Mouse (Mus musculus) lung, embryonic 16.5 days (tissue): Measurements from ENCODE around the gene Atxn1. TPM values are rescaled to one million over a fixed set of nuclear protein-coding genes. Genes with fewer than 3 reads are reported as not detected.

ENCODE experiments used
- ATAC-seq: fragments of 200-750 bp; cut with Nextera tagmentation; 2 replicates; pipeline ENCODE4 v1.8.0; 2017; ENCODE audit warnings: low read depth, mild to moderate bottlenecking, moderate library complexity
- H3K27ac ChIP-seq: fragments of 300-500 bp; sonication (generic); 2 replicates; pipeline ENCODE4 v1.5.1; 2014; ENCODE audit warnings: mild to moderate bottlenecking, control low read depth, low read length
- H3K27me3 ChIP-seq: fragments of 300-500 bp; sonication (generic); 2 replicates; pipeline ENCODE4 v1.6.1; 2014; ENCODE audit warnings: low read depth, low read length, mixed read lengths; ENCODE audit not compliant: control insufficient read depth, insufficient read depth
- H3K36me3 ChIP-seq: fragments of 300-500 bp; sonication (generic); 2 replicates; pipeline ENCODE4 v1.6.1; 2014; ENCODE audit warnings: low read length; ENCODE audit not compliant: control insufficient read depth, insufficient read depth
- H3K4me1 ChIP-seq: fragments of 300-500 bp; sonication (generic); replicated peaks from 2 replicates; pipeline ENCODE4 v1.6.1; 2014; ENCODE audit warnings: low read length, mixed read lengths; ENCODE audit not compliant: control insufficient read depth, insufficient read depth
- H3K4me2 ChIP-seq: fragments of 300-500 bp; sonication (generic); 2 replicates; pipeline ENCODE4 v1.6.1; 2014; ENCODE audit warnings: low read depth, low read length, control low read depth
- H3K4me3 ChIP-seq: fragments of 300-500 bp; sonication (generic); 2 replicates; pipeline ENCODE4 v1.5.1; 2014; ENCODE audit warnings: mild to moderate bottlenecking, low read length, control low read depth
- H3K9ac ChIP-seq: fragments of 300-500 bp; sonication (generic); 2 replicates; pipeline ENCODE4 v1.6.1; 2014; ENCODE audit warnings: low read length, control low read depth
- H3K9me3 ChIP-seq: fragments of 300-500 bp; sonication (generic); 2 replicates; pipeline ENCODE4 v1.6.1; 2016; ENCODE audit warnings: low read length; ENCODE audit not compliant: control insufficient read depth
- WGBS: fragments of 180-500 bp; shearing (Covaris S2); extraction: QIAGEN DNeasy Blood & Tissue Kit; methylation state at CpG from one replicate; pipeline ENCODE4 v1.1.7; 2014; 5-methylcytosine and 5-hydroxymethylcytosine counted together
- polyA plus RNA-seq: library from polyadenylated mRNA; unstranded; fragments of >200 nt; fragmentation: Nextera tagmentation; extraction: Ambion mirVana; gene quantifications from 2 replicates; pipeline ENCODE4 v1.2.1, GENCODE M21; 2015

Gene Atxn1
- polyA plus RNA-seq, 1 experiment from 2014 or later, result 8.3 TPM

DNA sequence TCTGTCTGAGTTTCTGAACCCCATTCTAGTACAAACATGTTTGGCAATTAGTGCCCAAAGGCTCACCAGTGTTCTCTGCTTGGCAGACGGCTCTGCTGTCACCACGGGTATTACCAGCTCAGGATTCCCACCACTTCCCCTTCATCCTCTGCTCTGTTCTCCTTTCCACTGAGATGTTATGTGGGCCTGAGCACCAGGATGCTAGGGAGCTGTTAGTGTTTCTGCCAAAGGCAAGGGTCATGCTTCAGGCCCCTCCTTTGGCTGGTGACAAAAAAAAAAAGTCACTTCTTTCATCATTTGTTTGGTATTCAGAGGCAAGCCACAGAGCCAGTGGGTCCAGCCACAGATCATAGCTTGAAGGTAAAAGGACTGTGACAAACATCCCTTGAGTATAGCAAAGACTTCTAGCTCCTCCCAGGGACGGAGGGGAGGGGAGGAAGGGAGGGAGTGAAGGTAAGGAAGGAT is 81.8 kb downstream of the Atxn1 start:
- ATAC-seq, result no peak
- H3K27ac ChIP-seq, result no peak overlapping the region
- WGBS, result 51% methylated on average over 3 of the region's 3 CpGs
- peaks cover 8% of the 10 kb centered on the region for H3K4me1 ChIP-seq
- no peak overlapping the region for H3K4me2 ChIP-seq
- H3K27me3 ChIP-seq, result no peaks in the 10 kb centered on the region
- no peak overlapping the region for H3K9ac ChIP-seq
- no peak overlapping the region for H3K4me3 ChIP-seq
- no peaks in the 10 kb centered on the region for H3K9me3 ChIP-seq
- no peaks in the 10 kb centered on the region for H3K36me3 ChIP-seq

DNA sequence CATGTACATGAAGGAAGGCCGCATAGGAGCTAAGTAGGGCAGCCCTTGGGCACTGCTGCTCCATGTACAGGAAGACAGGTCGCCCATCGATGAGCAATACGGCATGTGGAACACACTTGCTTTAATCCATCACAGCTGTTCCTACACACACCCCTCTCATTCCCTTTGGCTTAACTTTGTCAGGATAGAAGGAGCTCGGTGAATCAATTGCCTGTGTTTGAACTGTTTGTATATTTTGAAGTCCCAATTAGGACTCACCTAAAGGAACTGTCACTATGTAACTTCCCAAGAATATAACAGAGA is 84.3 kb downstream of the Atxn1 start:
- no peak for ATAC-seq
- no peak overlapping the region for H3K9ac ChIP-seq
- no peak overlapping the region for H3K27ac ChIP-seq
- H3K4me3 ChIP-seq, result no peak overlapping the region
- no peaks in the 10 kb centered on the region for H3K27me3 ChIP-seq
- peaks cover 8% of the 10 kb centered on the region for H3K4me1 ChIP-seq
- H3K4me2 ChIP-seq, result no peak overlapping the region
- no peaks in the 10 kb centered on the region for H3K36me3 ChIP-seq
- WGBS, result 73% methylated on average over 5 of the region's 5 CpGs
- H3K9me3 ChIP-seq, result no peaks in the 10 kb centered on the region

DNA sequence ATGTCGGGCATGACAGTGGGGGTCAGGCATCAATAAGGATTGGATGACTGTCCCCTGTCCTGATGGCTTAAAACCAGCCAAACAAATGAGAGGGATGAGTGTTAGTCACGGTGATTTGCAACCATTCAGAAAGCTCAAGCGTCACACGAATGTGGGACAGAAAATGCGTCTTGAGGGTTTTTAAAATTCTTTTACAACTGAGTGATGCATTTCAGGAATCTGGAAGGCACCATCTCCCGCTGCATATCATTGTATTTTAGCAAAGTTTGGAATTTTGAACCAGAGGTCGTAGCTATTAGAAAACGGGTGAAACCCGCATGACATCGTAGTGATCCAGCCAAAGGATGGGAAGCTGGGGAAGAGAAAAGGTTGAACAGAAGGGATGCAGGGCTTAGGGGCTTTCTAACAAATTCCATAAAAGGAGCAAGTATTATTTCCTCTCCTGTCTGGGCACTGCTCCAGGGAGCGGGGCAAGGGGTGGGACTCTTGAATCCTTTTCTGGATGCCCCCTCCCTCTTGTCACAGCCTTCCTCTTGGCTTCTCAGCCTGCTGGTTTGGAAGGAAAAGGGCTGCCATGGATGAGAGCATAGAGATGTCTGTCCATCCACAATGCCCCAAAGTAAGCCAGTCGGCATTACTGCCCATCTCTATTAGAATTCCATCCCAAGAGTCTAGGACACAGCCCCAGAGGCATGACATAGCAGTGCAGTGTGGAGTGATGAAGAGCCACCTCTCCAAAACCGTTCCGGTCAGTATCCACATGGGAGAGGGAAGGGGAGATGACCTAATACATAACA is 84.9 kb downstream of the Atxn1 start:
- ATAC-seq, result peak; percentile 41; the same call in 1 of the 2 replicates
- H3K4me3 ChIP-seq, result no peak overlapping the region
- no peak overlapping the region for H3K27ac ChIP-seq
- H3K9me3 ChIP-seq, result no peaks in the 10 kb centered on the region
- H3K4me1 ChIP-seq, result peaks cover 8% of the 10 kb centered on the region
- no peaks in the 10 kb centered on the region for H3K36me3 ChIP-seq
- H3K27me3 ChIP-seq, result no peaks in the 10 kb centered on the region
- no peak overlapping the region for H3K9ac ChIP-seq
- no peak overlapping the region for H3K4me2 ChIP-seq
- 78% methylated on average over 14 of the region's 14 CpGs for WGBS

DNA sequence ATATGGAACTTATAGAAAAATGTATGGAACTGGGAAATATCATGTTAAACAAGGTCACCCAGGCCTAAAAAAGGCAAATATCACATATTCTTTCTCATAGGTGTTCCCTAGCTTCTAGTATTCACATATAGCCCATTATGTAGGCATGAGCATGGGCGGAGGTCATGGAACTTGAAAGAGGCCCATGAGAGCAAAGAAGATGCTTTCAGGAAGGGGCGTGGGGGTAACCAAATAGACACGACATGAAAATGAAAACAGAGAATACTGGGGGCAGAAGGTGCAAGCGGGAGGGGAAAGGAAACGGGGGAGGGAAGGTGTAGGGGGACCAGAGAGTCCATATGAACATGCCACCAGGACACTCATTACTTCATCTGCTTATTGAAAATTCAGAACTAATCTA is 87.9 kb downstream of the Atxn1 start:
- ATAC-seq, result no peak
- Histone ChIP-seq H3K27me3 (no peaks in the 10 kb centered on the region), H3K4me1 (peaks cover 10% of the 10 kb centered on the region), H3K9me3 (no peaks in the 10 kb centered on the region), H3K4me2 (no peak overlapping the region), H3K9ac (no peak overlapping the region), H3K27ac (no peak overlapping the region), H3K36me3 (no peaks in the 10 kb centered on the region), H3K4me3 (no peak overlapping the region)
- 66% methylated on average over 5 of the region's 5 CpGs for WGBS

DNA sequence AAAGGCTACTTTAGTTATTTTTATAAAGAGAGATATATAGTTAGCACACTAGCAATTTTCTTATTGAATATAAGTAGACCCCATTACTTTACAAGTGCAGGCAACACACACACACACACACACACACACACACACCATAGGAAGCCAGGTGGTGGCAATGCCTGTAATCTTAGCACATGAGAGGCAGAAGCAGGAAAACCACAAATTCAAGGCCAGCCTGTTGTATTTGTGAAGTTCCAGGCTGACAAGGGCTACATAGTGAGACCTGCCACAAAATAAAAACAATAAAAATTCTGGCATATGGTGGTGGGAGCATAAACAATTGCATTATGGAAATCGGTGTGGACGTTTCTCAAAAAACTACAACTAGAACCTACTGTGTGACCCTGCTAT is 88.4 kb downstream of the Atxn1 start:
- Histone ChIP-seq H3K36me3 (no peaks in the 10 kb centered on the region), H3K27me3 (no peaks in the 10 kb centered on the region), H3K9ac (no peak overlapping the region), H3K9me3 (no peaks in the 10 kb centered on the region), H3K4me3 (no peak overlapping the region), H3K27ac (no peak overlapping the region), H3K4me2 (no peak overlapping the region), H3K4me1 (peaks cover 10% of the 10 kb centered on the region)
- ATAC-seq, result no peak
- WGBS, result 86% methylated on average over 2 of the region's 2 CpGs

DNA sequence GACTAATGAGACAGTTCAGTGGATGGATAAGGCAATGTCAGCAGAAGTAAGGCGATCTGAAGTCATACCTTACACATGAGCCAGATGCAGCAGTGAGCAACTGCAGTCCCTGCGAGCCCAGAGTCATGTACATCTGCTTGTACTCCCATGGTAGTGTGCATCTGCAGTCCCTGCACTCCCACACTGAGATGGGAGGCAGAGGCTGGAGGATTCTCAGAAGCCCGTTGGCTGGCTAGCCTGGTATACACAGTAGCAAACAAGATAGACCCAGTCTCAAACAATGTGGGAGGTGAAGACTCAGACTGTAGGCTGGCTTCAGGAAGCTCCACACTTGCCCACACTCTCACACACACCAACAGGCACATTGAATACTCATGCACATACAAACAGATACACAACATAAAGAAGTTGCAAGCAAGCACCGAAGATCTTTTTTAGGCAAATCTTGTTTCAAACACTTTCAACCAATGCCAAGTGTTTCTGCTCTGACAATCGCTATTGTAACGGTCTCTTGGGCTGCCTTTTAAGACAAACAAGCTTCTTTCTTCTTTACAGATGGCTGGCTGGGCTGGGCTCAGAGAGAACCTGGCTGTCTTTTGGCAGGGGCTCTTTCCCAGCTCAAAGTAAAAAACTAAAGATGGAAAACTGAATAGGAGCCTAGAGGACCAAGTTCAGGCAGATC is 89.0 kb downstream of the Atxn1 start:
- peaks cover 10% of the 10 kb centered on the region for H3K4me1 ChIP-seq
- H3K4me3 ChIP-seq, result no peak overlapping the region
- H3K9ac ChIP-seq, result no peak overlapping the region
- no peaks in the 10 kb centered on the region for H3K27me3 ChIP-seq
- no peak overlapping the region for H3K27ac ChIP-seq
- H3K36me3 ChIP-seq, result no peaks in the 10 kb centered on the region
- H3K9me3 ChIP-seq, result no peaks in the 10 kb centered on the region
- no peak overlapping the region for H3K4me2 ChIP-seq
- 63% methylated on average over 6 of the region's 6 CpGs for WGBS
- no peak for ATAC-seq

DNA sequence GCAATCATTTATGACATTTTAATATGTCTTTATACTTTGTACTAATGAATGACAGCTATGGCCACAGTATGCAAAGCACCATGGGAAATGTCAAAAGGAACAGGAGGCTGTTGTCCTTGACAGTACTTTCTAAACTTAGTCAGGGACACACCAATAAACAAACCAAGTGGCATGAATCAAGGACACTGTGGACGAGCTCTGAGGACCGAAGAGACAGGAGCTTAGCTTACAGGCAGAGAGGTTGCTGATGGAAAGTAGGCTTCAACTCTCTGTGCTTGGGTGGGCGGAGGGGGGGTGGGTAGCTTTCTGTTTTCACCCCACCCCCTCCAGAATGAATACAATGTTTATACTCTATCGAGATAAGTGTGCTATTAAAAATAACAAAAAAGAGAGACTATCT is 90.6 kb downstream of the Atxn1 start:
- Histone ChIP-seq H3K27ac (no peak overlapping the region), H3K4me3 (no peak overlapping the region), H3K27me3 (no peaks in the 10 kb centered on the region), H3K36me3 (no peaks in the 10 kb centered on the region), H3K9ac (no peak overlapping the region), H3K9me3 (no peaks in the 10 kb centered on the region), H3K4me1 (peaks cover 3% of the 10 kb centered on the region; the same call in 1 of the 2 replicates), H3K4me2 (no peak overlapping the region)
- no peak for ATAC-seq
- WGBS, result 54% methylated on average over 4 of the region's 4 CpGs

DNA sequence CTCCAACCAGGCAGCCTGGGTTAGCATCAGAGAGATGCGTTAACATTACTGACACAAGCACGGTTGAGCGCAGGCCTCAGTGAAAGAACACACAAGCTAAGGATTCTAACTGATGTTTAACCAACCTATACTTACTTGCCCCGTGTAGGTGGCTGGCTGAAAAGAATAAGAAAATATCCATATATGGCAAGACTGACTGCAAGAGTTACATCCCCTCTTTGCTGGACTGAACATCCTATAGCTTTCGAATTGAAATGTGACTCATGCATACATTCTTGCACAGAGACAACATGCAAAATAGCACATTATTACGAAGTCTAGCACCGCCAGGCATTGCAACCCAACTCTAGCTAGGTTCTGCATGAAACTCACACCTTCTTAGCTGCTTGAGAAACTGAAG is 91.8 kb downstream of the Atxn1 start:
- Histone ChIP-seq H3K4me1 (peaks cover 3% of the 10 kb centered on the region; the same call in 1 of the 2 replicates), H3K27ac (no peak overlapping the region), H3K9ac (no peak overlapping the region), H3K36me3 (no peaks in the 10 kb centered on the region), H3K9me3 (no peaks in the 10 kb centered on the region), H3K4me2 (no peak overlapping the region), H3K27me3 (no peaks in the 10 kb centered on the region), H3K4me3 (no peak overlapping the region)
- ATAC-seq, result no peak
- 87% methylated on average over 7 of the region's 7 CpGs for WGBS

DNA sequence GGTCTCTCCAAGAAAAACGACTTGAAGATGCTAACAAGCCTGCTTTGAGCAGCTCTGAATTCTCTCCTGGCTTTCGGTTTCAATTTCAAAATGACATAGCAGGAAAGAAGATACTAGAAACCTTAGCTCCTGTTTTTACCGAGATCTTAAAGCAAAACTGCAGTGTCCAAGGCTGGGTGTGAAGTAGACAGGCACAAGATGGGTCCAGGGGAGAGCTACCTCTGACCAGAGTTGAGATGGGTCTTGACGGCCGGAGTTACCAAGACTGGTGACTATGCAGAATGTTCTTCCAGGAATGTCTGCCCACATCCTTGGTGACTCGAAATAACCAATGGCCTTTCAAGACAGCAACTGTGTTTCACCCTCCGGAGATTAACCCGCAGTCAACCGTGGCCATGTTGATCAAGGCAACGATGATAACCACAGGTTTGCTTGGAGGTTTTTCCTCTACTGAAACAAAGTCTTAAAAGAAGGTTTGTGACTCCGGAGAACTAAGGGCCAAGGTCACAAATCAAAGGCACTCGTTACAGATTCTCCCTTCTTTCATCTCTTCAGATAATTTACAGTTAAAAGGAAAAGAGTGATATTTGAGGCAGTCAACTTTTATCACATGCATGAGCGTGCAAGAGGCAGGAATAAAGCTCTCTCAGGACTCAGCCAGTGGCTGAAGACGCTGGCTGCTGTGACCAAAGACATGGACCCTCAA is 92.6 kb downstream of the Atxn1 start:
- Histone ChIP-seq H3K27ac (no peak overlapping the region), H3K36me3 (no peaks in the 10 kb centered on the region), H3K27me3 (no peaks in the 10 kb centered on the region), H3K9me3 (no peaks in the 10 kb centered on the region), H3K4me3 (peak overlapping the region; percentile 1; the same call in 1 of the 2 replicates), H3K9ac (no peak overlapping the region), H3K4me1 (peaks cover 3% of the 10 kb centered on the region; the same call in 1 of the 2 replicates), H3K4me2 (peak overlapping the region; percentile 25)
- no peak for ATAC-seq
- 66% methylated on average over 14 of the region's 14 CpGs for WGBS
